In genomic region chr1:63486646-63487045, GRCm38 (mm10) we compare ENCODE assay signal across 23 mouse cellular contexts. TPM values are rescaled to one million over a fixed set of nuclear protein-coding genes. Genes with fewer than 3 reads are reported as not detected.
A peak's percentile ranks its signal among the peaks of the same experiment; 100 is the strongest.
DNase-seq lines count a peak whose midpoint lies in the region; ATAC-seq lines count a peak whose summit lies in the region.
"Had no signal": no experiment of that assay in that cellular context is flagged by ENCODE, and none has a peak within 500 bp of the region (broad histone marks: within the 10 kb centered on the region; RNA-seq: fewer than 3 reads in every experiment).

No protein-coding gene starts in this region.

- WGBS in midbrain, embryonic 11.5 days, result 85% methylated on average over 2 of the region's 2 CpGs
- WGBS in midbrain, embryonic 10.5 days, result 90% methylated on average over 2 of the region's 2 CpGs

- H3K4me3 ChIP-seq in midbrain, embryonic 11.5 days (ENCODE audit: low read depth, low read length), result no peak overlapping the region
- H3K4me3 ChIP-seq in midbrain, embryonic 10.5 days, result no peak overlapping the region
- H3K4me3 ChIP-seq: embryonic facial prominence, embryonic 13.5 days; embryonic facial prominence, embryonic 15.5 days; erythroblast, embryonic 14.5 days; forebrain, embryonic 13.5 days; forebrain, embryonic 15.5 days had no signal

- no peak for DNase-seq in cerebellum, postnatal 14 days
- DNase-seq in midbrain, embryonic 11.5 days (ENCODE audit: low spot score, missing footprints), result peak; percentile 64
- no peak for DNase-seq in midbrain, embryonic 10.5 days (ENCODE audit: low spot score)
- peak; percentile 66 for DNase-seq in brain, adult 2 months (ENCODE audit: low read depth, low spot score)
- DNase-seq: adrenal gland, adult 8-10 months; adrenal gland, postnatal 14 days; adrenal gland, postnatal 36 days; cerebellum, adult 11-12 months; cerebellum, postnatal 10 days; cerebellum, postnatal 36 days; embryo, embryonic 11 days; forebrain, postnatal 0 days had no signal

- no peaks in the 10 kb centered on the region for H3K9me3 ChIP-seq in midbrain, embryonic 11.5 days (ENCODE audit: control insufficient read depth, low read length)
- H3K9me3 ChIP-seq in midbrain, embryonic 10.5 days (replicated peaks), result no peaks in the 10 kb centered on the region
- H3K9me3 ChIP-seq: embryonic facial prominence, embryonic 13.5 days; embryonic facial prominence, embryonic 15.5 days; forebrain, embryonic 13.5 days; forebrain, embryonic 15.5 days had no signal

- no peak overlapping the region for H3K4me2 ChIP-seq in midbrain, embryonic 11.5 days
- H3K4me2 ChIP-seq: embryonic facial prominence, embryonic 13.5 days; embryonic facial prominence, embryonic 15.5 days; forebrain, embryonic 13.5 days; forebrain, embryonic 15.5 days had no signal

- H3K27ac ChIP-seq in midbrain, embryonic 11.5 days (ENCODE audit: low read depth, low read length), result no peak overlapping the region
- H3K27ac ChIP-seq in midbrain, embryonic 10.5 days (replicated peaks), result no peak overlapping the region
- H3K27ac ChIP-seq: embryonic facial prominence, embryonic 13.5 days; embryonic facial prominence, embryonic 15.5 days; forebrain, embryonic 13.5 days; forebrain, embryonic 15.5 days had no signal

- H3K9ac ChIP-seq in midbrain, embryonic 11.5 days (ENCODE audit: low read length), result no peak overlapping the region
- H3K9ac ChIP-seq: embryonic facial prominence, embryonic 13.5 days; embryonic facial prominence, embryonic 15.5 days; forebrain, embryonic 13.5 days; forebrain, embryonic 15.5 days; forebrain, postnatal 0 days had no signal

- no peaks in the 10 kb centered on the region for H3K27me3 ChIP-seq in midbrain, embryonic 11.5 days (ENCODE audit: control insufficient read depth, insufficient read depth, low read length)
- H3K27me3 ChIP-seq in midbrain, embryonic 10.5 days (ENCODE audit: low read depth, poor library complexity, severe bottlenecking), result no peaks in the 10 kb centered on the region
- H3K27me3 ChIP-seq: embryonic facial prominence, embryonic 13.5 days; embryonic facial prominence, embryonic 15.5 days; forebrain, embryonic 13.5 days; forebrain, embryonic 15.5 days had no signal

- ATAC-seq in cerebellum, adult (ENCODE audit: insufficient number of reproducible peaks, low FRiP score, low TSS enrichment), result 0 out of 2 replicates have a peak, but pooled peaks have one; percentile 15
- ATAC-seq in midbrain, embryonic 11.5 days (ENCODE audit: low FRiP score), result no peak
- ATAC-seq in granulocyte monocyte progenitor cell, adult 5-6 weeks (replicated peaks; ENCODE audit: poor library complexity, severe bottlenecking), result no peak
- ATAC-seq: activated CD4-positive, CD25-positive, alpha-beta regulatory T cell, adult 4 months; forebrain, embryonic 13.5 days; forebrain, embryonic 15.5 days; forebrain, postnatal 0 days; Patski had no signal

- H3K4me1 ChIP-seq in midbrain, embryonic 11.5 days (ENCODE audit: control insufficient read depth, insufficient read depth, low read length), result no peaks in the 10 kb centered on the region
- no peaks in the 10 kb centered on the region for H3K4me1 ChIP-seq in midbrain, embryonic 10.5 days
- H3K4me1 ChIP-seq: embryonic facial prominence, embryonic 13.5 days; embryonic facial prominence, embryonic 15.5 days; forebrain, embryonic 13.5 days; forebrain, embryonic 15.5 days had no signal

- H3K36me3 ChIP-seq in midbrain, embryonic 11.5 days (ENCODE audit: control insufficient read depth, insufficient read depth, low read length), result no peaks in the 10 kb centered on the region
- H3K36me3 ChIP-seq in midbrain, embryonic 10.5 days, result 0 out of 2 replicates have a peak, but pooled peaks cover 10% of the 10 kb centered on the region
- H3K36me3 ChIP-seq: embryonic facial prominence, embryonic 13.5 days; embryonic facial prominence, embryonic 15.5 days; forebrain, embryonic 15.5 days had no signal

RNA-seq across cellular contexts. Expression of gene Adam23, which starts 41.0 kb away (rescaled TPM):
- polyA plus RNA-seq in midbrain, embryonic 11.5 days (2014; fragmentation: Nextera tagmentation; extraction: Ambion mirVana), result 8.0 and 9.1 TPM in 2 replicates
- polyA plus RNA-seq in midbrain, embryonic 10.5 days (2016; fragmentation: Nextera tagmentation; extraction: Ambion mirVana), result 4.2 and 5.9 TPM in 2 replicates
- not detected in 2 replicates for total RNA-seq in granulocyte monocyte progenitor cell, adult 5-6 weeks (2014; fragmentation: Nextera tagmentation)
- not detected in 2 replicates for total RNA-seq in granulocyte monocyte progenitor cell, adult 5-6 weeks (2017)
- total RNA-seq: common myeloid progenitor, adult 5-6 weeks; MEL had no signal
- polyA plus RNA-seq: activated CD4-positive, CD25-positive, alpha-beta regulatory T cell, adult 4 months; erythroblast, embryonic 14.5 days; Patski had no signal

Comparison
In these comparisons a context has a peak if more than half of its experiments do, and no peak if none do; other contexts are left out.
1. DNase-seq: peak in midbrain, embryonic 11.5 days (single experiment) and brain, adult 2 months (single experiment); none in cerebellum, postnatal 14 days (0 of 2) and midbrain, embryonic 10.5 days (single experiment).